Mouse (Mus musculus) heart, adult 2 months (tissue): ENCODE measurements around the gene Lamtor3.

ENCODE experiments used
- CTCF ChIP-seq: fragments of 200-600 bp; IDR thresholded peaks from 2 replicates; pipeline ENCODE4 v1.8.1; 2022; ENCODE audit warnings: antibody characterized with exemption, mild to moderate bottlenecking, moderate library complexity
- POLR2A ChIP-seq: fragments of 200-500 bp; IDR thresholded peaks from 2 replicates; pipeline ENCODE4 v1.6.1; 2011; ENCODE audit warnings: mild to moderate bottlenecking, low read depth, low read length, control low read depth; ENCODE audit not compliant: insufficient read depth

- TF ChIP-seq POLR2A (no peak), CTCF (no peak)
Measured at GRCm38 (mm10) chr3:137881093-137881492, 37.2 kb upstream of the Lamtor3 start.
